Mouse (Mus musculus) C2C12 (cell line): ENCODE measurements at regions not wholly inside any gene's neighbourhood (a gene's known extent, or its start where the extent isn't known, plus 50 kb on each side); places are given as distances from the start of the nearest gene placed in this dataset.

ENCODE experiments used
- CTCF ChIP-seq: IDR thresholded peaks from one replicate; pipeline ENCODE4 v1.5.1; 2011; ENCODE audit not compliant: control insufficient read depth, insufficient read depth, insufficient read length
- FOSL1 ChIP-seq: IDR thresholded peaks from one replicate; pipeline ENCODE4 v1.8.0; 2011; ENCODE audit warnings: mild to moderate bottlenecking, low read length; ENCODE audit not compliant: poor library complexity, insufficient read depth, severe bottlenecking
- MAX ChIP-seq: IDR thresholded peaks from one replicate; pipeline ENCODE4 v1.6.1; 2011; ENCODE audit warnings: mild to moderate bottlenecking, control low read depth
- MYOG ChIP-seq: IDR thresholded peaks from one replicate; pipeline ENCODE4 v1.6.1; 2011; ENCODE audit not compliant: control insufficient read depth, insufficient read length; ENCODE audit errors: extremely low read depth

DNA sequence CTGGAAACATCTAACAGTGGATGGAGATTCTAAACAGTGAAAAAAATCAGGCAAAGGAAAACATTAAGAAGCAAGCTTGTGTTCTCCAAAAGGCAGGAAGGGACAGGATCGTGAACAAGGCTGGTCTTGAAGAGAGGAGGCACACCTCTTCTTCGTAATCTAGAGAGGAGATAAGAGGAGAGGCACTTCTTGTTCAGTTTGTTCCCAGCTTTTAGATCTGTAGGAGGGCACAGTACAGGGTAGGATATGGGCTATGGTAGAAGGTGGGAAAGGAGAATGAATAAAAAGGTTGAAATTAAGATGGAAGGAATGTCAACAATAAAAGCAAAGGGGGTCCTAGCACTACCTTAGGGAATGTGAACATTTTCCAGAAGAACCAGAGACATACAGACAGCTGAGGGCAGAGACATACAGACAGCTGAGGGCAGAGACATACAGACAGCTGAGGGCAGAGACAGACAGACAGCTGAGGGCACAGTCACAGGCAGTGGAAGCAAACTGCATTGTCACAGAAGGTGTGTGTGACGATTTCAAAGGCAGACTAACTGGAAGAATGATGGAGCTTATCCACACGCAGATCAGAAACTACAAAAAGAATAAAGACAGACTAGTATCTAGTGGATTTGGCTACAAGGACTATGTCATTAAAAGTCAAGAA lies 50.6 kb upstream of the Gm47985 start:
- TF ChIP-seq MYOG (no peak), CTCF (no peak), FOSL1 (no peak), MAX (no peak)
